Mouse (Mus musculus): ENCODE measurements around the gene Mex3a. TPM values are rescaled to one million over a fixed set of nuclear protein-coding genes. Genes with fewer than 3 reads are reported as not detected.

Mex3a gene
- 2.4 TPM for polyA plus RNA-seq (2014; fragmentation: Illumina TruSeq; extraction: RNeasy Lipid Tissue Mini Kit (QIAGEN cat#74804); ENCODE audit: low read depth, low replicate concordance)

DNA sequence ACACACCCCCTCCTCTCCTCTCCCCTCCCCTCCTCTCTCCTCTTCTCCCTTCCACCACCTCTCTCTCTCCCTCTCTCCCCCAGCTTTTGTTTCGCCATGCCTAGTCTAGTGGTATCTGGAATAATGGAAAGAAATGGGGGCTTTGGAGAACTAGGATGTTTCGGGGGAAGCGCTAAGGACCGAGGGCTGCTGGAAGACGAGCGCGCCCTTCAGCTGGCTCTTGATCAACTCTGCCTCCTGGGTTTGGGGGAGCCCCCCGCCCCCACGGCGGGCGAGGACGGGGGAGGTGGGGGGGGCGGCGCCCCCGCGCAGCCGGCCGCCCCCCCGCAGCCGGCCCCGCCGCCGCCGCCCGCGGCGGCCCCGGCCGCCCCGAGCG lies at the start of gene Mex3a:
Gene Mex3a (plus strand): TSS at position 97 of the 376 bp plus-strand sequence.

GRCm38 (mm10) chr3:88509692-88510420 lies 22.3 kb upstream of the Mex3a start, which contains the start of gene Lmna:
Gene Lmna (minus strand): TSS chr3:88509956.

GRCm38 (mm10) chr3:88548180-88548917 lies 16.2 kb downstream of the Mex3a start, which contains the start of gene Rab25:
Gene Rab25 (minus strand): TSS chr3:88548300.

DNA sequence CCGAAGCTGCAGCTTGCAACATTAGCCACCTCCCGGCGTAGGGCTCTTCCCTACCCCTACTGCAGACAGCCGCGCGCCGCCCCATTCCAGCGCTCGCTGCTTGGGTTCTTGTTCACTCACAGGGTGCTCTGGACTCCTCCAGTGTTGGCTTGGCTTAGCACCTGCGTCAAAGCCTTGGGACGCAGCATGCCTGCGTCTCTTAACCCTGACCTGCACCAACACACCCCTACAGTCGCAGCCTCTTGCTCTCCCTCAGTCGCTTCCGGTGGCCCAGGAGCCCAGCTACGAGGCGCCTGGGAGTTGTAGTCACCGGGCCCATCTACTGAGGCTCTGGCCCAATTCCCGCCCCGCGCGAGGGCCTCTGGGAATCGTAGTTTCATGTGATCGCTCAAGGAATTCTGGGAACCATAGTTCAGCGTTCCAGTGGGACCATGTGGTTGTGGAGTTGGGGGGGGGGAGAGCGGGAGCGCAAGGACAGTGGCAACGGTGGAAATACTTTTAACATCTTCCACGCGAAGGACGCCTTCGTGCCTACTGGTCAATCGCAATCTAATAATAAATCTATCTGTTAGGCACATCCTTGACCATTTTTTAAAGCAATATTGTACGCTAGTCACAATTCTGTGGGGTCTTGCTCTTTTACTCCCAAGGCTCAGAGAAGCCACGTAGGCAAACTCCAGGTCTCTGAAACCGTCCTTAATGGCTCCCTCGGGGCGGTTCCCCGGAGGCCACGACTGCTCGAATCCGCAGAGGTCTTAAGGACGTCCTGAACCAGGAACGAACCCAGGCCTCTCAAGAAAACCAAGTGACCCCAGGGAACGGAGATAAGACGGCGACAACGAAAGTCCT lies 20.7 kb downstream of the Mex3a start, which contains the start of gene Lamtor2:
Gene Lamtor2 (minus strand): TSS at position 399 of the 849 bp plus-strand sequence.

DNA sequence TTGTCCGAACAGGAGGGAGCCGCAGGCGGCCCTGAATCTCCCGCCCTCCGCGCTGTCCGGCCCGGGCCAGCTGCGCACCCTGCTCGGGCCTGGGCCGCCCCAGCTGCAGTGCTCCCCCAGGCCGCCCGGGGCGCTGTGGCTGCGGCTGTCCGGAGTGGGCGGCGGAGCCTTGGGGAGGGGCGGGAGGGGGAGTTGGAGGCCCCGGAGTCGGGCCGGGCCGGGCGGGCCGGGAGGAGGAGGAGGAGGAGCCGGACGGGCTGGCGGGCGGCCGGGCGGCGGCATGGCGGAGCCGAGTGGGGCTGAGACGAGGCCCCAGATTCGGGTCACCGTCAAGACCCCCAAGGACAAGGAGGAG lies 21.3 kb downstream of the Mex3a start, which contains the start of gene Ubqln4:
Gene Ubqln4 (plus strand): TSS at position 234 of the 355 bp plus-strand sequence.

GRCm38 (mm10) chr3:88575540-88575939 lies 43.3 kb downstream of the Mex3a start, which contains the start of gene Ssr2:
Gene Ssr2 (plus strand): TSS chr3:88575876.

Other genes starting within 250 kb of the Mex3a start
- gene Gm38392, start 245.2 kb upstream of the Mex3a start, polyA plus RNA-seq (2014; fragmentation: Illumina TruSeq; extraction: RNeasy Lipid Tissue Mini Kit (QIAGEN cat#74804); ENCODE audit: low read depth, low replicate concordance), result not detected
- gene Tsacc, start 235.4 kb upstream of the Mex3a start, polyA plus RNA-seq (2014; fragmentation: Illumina TruSeq; extraction: RNeasy Lipid Tissue Mini Kit (QIAGEN cat#74804); ENCODE audit: low read depth, low replicate concordance), result 3.9 TPM
- 157 TPM for gene Cct3, start 235.3 kb upstream of the Mex3a start, polyA plus RNA-seq (2014; fragmentation: Illumina TruSeq; extraction: RNeasy Lipid Tissue Mini Kit (QIAGEN cat#74804); ENCODE audit: low read depth, low replicate concordance)
- gene Glmp, start 207.4 kb upstream of the Mex3a start, polyA plus RNA-seq (2014; fragmentation: Illumina TruSeq; extraction: RNeasy Lipid Tissue Mini Kit (QIAGEN cat#74804); ENCODE audit: low read depth, low replicate concordance), result 2.6 TPM
- 0.29 TPM for gene Tmem79, start 196.2 kb upstream of the Mex3a start, polyA plus RNA-seq (2014; fragmentation: Illumina TruSeq; extraction: RNeasy Lipid Tissue Mini Kit (QIAGEN cat#74804); ENCODE audit: low read depth, low replicate concordance)
- gene Smg5, start 196.1 kb upstream of the Mex3a start, polyA plus RNA-seq (2014; fragmentation: Illumina TruSeq; extraction: RNeasy Lipid Tissue Mini Kit (QIAGEN cat#74804); ENCODE audit: low read depth, low replicate concordance), result 21.1 TPM
- not detected for gene Paqr6, start 167.8 kb upstream of the Mex3a start, polyA plus RNA-seq (2014; fragmentation: Illumina TruSeq; extraction: RNeasy Lipid Tissue Mini Kit (QIAGEN cat#74804); ENCODE audit: low read depth, low replicate concordance)
- not detected for gene Bglap3, start 159.7 kb upstream of the Mex3a start, polyA plus RNA-seq (2014; fragmentation: Illumina TruSeq; extraction: RNeasy Lipid Tissue Mini Kit (QIAGEN cat#74804); ENCODE audit: low read depth, low replicate concordance)
- gene Bglap2, start 153.7 kb upstream of the Mex3a start, polyA plus RNA-seq (2014; fragmentation: Illumina TruSeq; extraction: RNeasy Lipid Tissue Mini Kit (QIAGEN cat#74804); ENCODE audit: low read depth, low replicate concordance), result not detected
- not detected for gene Bglap, start 147.9 kb upstream of the Mex3a start, polyA plus RNA-seq (2014; fragmentation: Illumina TruSeq; extraction: RNeasy Lipid Tissue Mini Kit (QIAGEN cat#74804); ENCODE audit: low read depth, low replicate concordance)
- gene Pmf1, start 122.1 kb upstream of the Mex3a start, polyA plus RNA-seq (2014; fragmentation: Illumina TruSeq; extraction: RNeasy Lipid Tissue Mini Kit (QIAGEN cat#74804); ENCODE audit: low read depth, low replicate concordance), result 3.0 TPM
- gene Slc25a44, start 107.3 kb upstream of the Mex3a start, polyA plus RNA-seq (2014; fragmentation: Illumina TruSeq; extraction: RNeasy Lipid Tissue Mini Kit (QIAGEN cat#74804); ENCODE audit: low read depth, low replicate concordance), result 21.4 TPM
- gene Sema4a, start 71.2 kb upstream of the Mex3a start, polyA plus RNA-seq (2014; fragmentation: Illumina TruSeq; extraction: RNeasy Lipid Tissue Mini Kit (QIAGEN cat#74804); ENCODE audit: low read depth, low replicate concordance), result 2.4 TPM
- gene Lmna, start 22.4 kb upstream of the Mex3a start, polyA plus RNA-seq (2014; fragmentation: Illumina TruSeq; extraction: RNeasy Lipid Tissue Mini Kit (QIAGEN cat#74804); ENCODE audit: low read depth, low replicate concordance), result 4.2 TPM
- gene Rab25, start 15.9 kb downstream of the Mex3a start, polyA plus RNA-seq (2014; fragmentation: Illumina TruSeq; extraction: RNeasy Lipid Tissue Mini Kit (QIAGEN cat#74804); ENCODE audit: low read depth, low replicate concordance), result not detected
- gene Lamtor2, start 20.7 kb downstream of the Mex3a start, polyA plus RNA-seq (2014; fragmentation: Illumina TruSeq; extraction: RNeasy Lipid Tissue Mini Kit (QIAGEN cat#74804); ENCODE audit: low read depth, low replicate concordance), result 5.0 TPM
- 22.3 TPM for gene Ubqln4, start 21.4 kb downstream of the Mex3a start, polyA plus RNA-seq (2014; fragmentation: Illumina TruSeq; extraction: RNeasy Lipid Tissue Mini Kit (QIAGEN cat#74804); ENCODE audit: low read depth, low replicate concordance)
- gene Ssr2, start 43.5 kb downstream of the Mex3a start, polyA plus RNA-seq (2014; fragmentation: Illumina TruSeq; extraction: RNeasy Lipid Tissue Mini Kit (QIAGEN cat#74804); ENCODE audit: low read depth, low replicate concordance), result 33.1 TPM
- 5.5 TPM for gene Arhgef2, start 73.6 kb downstream of the Mex3a start, polyA plus RNA-seq (2014; fragmentation: Illumina TruSeq; extraction: RNeasy Lipid Tissue Mini Kit (QIAGEN cat#74804); ENCODE audit: low read depth, low replicate concordance)
- not detected for gene Rxfp4, start 120.7 kb downstream of the Mex3a start, polyA plus RNA-seq (2014; fragmentation: Illumina TruSeq; extraction: RNeasy Lipid Tissue Mini Kit (QIAGEN cat#74804); ENCODE audit: low read depth, low replicate concordance)
- 63.7 TPM for gene Khdc4, start 153.4 kb downstream of the Mex3a start, polyA plus RNA-seq (2014; fragmentation: Illumina TruSeq; extraction: RNeasy Lipid Tissue Mini Kit (QIAGEN cat#74804); ENCODE audit: low read depth, low replicate concordance)
- gene Rit1, start 184.4 kb downstream of the Mex3a start, polyA plus RNA-seq (2014; fragmentation: Illumina TruSeq; extraction: RNeasy Lipid Tissue Mini Kit (QIAGEN cat#74804); ENCODE audit: low read depth, low replicate concordance), result 15.3 TPM
- 15.7 TPM for gene Syt11, start 242.8 kb downstream of the Mex3a start, polyA plus RNA-seq (2014; fragmentation: Illumina TruSeq; extraction: RNeasy Lipid Tissue Mini Kit (QIAGEN cat#74804); ENCODE audit: low read depth, low replicate concordance)

Measured in adrenal gland, adult 10 weeks (tissue).